Mouse (Mus musculus): ENCODE data around the gene Scaf8. TPM values are rescaled to one million over a fixed set of nuclear protein-coding genes. Genes with fewer than 3 reads are reported as not detected.

Scaf8 gene
- polyA plus RNA-seq, 1 experiment from 2014 or later, result 23.4 TPM

Other genes starting within 250 kb of the Scaf8 start
- 6.0 and 7.7 TPM in 2 replicates for gene Tiam2, start 211.6 kb downstream of the Scaf8 start, polyA plus RNA-seq (2016; fragmentation: Nextera tagmentation; extraction: Ambion mirVana)